Mouse (Mus musculus) heart, embryonic 11.5 days (tissue): Measurements from ENCODE around the gene Ccdc65. TPM values are rescaled to one million over a fixed set of nuclear protein-coding genes. Genes with fewer than 3 reads are reported as not detected.

ENCODE experiments used
- polyA plus RNA-seq: library from polyadenylated mRNA; unstranded; fragments of >200 nt; fragmentation: Nextera tagmentation; extraction: Ambion mirVana; gene quantifications from 2 replicates; pipeline ENCODE4 v1.2.1, GENCODE M21; 2014

The Ccdc65 gene
- polyA plus RNA-seq, 1 experiment from 2014 or later, result 0.37 TPM

Other genes with a start within 250 kb of the Ccdc65 start
- not detected in 2 replicates for gene OR5BS1P, start 238.3 kb upstream of the Ccdc65 start, polyA plus RNA-seq
- gene Lalba, start 225.5 kb upstream of the Ccdc65 start, polyA plus RNA-seq, result not detected in 2 replicates
- not detected in 2 replicates for gene Olfr279, start 215.8 kb upstream of the Ccdc65 start, polyA plus RNA-seq
- 75.9 and 77.5 TPM in 2 replicates for gene Kansl2, start 173.9 kb upstream of the Ccdc65 start, polyA plus RNA-seq
- 38.1 and 42.3 TPM in 2 replicates for gene Ccnt1, start 137.3 kb upstream of the Ccdc65 start, polyA plus RNA-seq
- 0.73 and 1.0 TPM in 2 replicates for gene 4930415O20Rik, start 137.2 kb upstream of the Ccdc65 start, polyA plus RNA-seq
- gene Adcy6, start 98.1 kb upstream of the Ccdc65 start, polyA plus RNA-seq, result 24.5 and 34.8 TPM in 2 replicates
- 9.8 and 9.9 TPM in 2 replicates for gene Cacnb3, start 77.4 kb upstream of the Ccdc65 start, polyA plus RNA-seq
- 11.2 and 19.6 TPM in 2 replicates for gene Ddx23, start 45.3 kb upstream of the Ccdc65 start, polyA plus RNA-seq
- 1.2 and 1.6 TPM in 2 replicates for gene Rnd1, start 30.7 kb upstream of the Ccdc65 start, polyA plus RNA-seq
- gene Fkbp11, start 20.0 kb downstream of the Ccdc65 start, polyA plus RNA-seq, result 20.4 and 21.1 TPM in 2 replicates
- 22.8 and 30.7 TPM in 2 replicates for gene Arf3, start 55.0 kb downstream of the Ccdc65 start, polyA plus RNA-seq
- gene Wnt10b, start 69.9 kb downstream of the Ccdc65 start, polyA plus RNA-seq, result not detected in 2 replicates
- gene Wnt1, start 81.7 kb downstream of the Ccdc65 start, polyA plus RNA-seq, result not detected in 2 replicates
- gene Ddn, start 101.3 kb downstream of the Ccdc65 start, polyA plus RNA-seq, result 0.11 and 0.25 TPM in 2 replicates
- 72.1 and 74.7 TPM in 2 replicates for gene Prkag1, start 123.3 kb downstream of the Ccdc65 start, polyA plus RNA-seq
- 12.7 and 16.1 TPM in 2 replicates for gene Kmt2d, start 163.0 kb downstream of the Ccdc65 start, polyA plus RNA-seq
- 6.5 and 8.8 TPM in 2 replicates for gene Rhebl1, start 186.3 kb downstream of the Ccdc65 start, polyA plus RNA-seq
- 2.5 and 5.0 TPM in 2 replicates for gene Dhh, start 190.3 kb downstream of the Ccdc65 start, polyA plus RNA-seq
- 4.0 and 5.7 TPM in 2 replicates for gene Lmbr1l, start 210.0 kb downstream of the Ccdc65 start, polyA plus RNA-seq
- gene Tuba1b, start 226.4 kb downstream of the Ccdc65 start, polyA plus RNA-seq, result 1,819 and 1,826 TPM in 2 replicates
- gene Gm49450, start 245.3 kb downstream of the Ccdc65 start, polyA plus RNA-seq, result not detected in 2 replicates
- gene Tuba1a, start 245.5 kb downstream of the Ccdc65 start, polyA plus RNA-seq, result 1,237 and 1,376 TPM in 2 replicates